Mouse (Mus musculus) neural tube, embryonic 13.5 days (tissue): Measurements from ENCODE around the gene Tmed2. TPM values are rescaled to one million over a fixed set of nuclear protein-coding genes. Genes with fewer than 3 reads are reported as not detected.
A peak's percentile ranks its signal among the peaks of the same experiment; 100 is the strongest.
"Not testable (repeated sequence)": the region's sequence is repeated elsewhere in the genome, so short reads cannot be mapped to it uniquely, and the experiment has no call there.

ENCODE experiments used
- ATAC-seq: fragments of 200-750 bp; cut with Nextera tagmentation; 2 replicates; pipeline ENCODE4 v1.8.0; 2017; ENCODE audit warnings: low read depth, mild to moderate bottlenecking, moderate TSS enrichment, moderate library complexity
- H3K27ac ChIP-seq: fragments of 300-500 bp; sonication (generic); replicated peaks from 2 replicates; pipeline ENCODE4 v1.5.1; 2015; ENCODE audit warnings: moderate library complexity, mild to moderate bottlenecking, inconsistent platforms
- H3K27me3 ChIP-seq: fragments of 300-500 bp; sonication (generic); 2 replicates; pipeline ENCODE4 v1.6.1; 2015; ENCODE audit warnings: mild to moderate bottlenecking, inconsistent platforms
- H3K36me3 ChIP-seq: fragments of 300-500 bp; sonication (generic); 2 replicates; pipeline ENCODE4 v1.6.1; 2015; ENCODE audit warnings: mild to moderate bottlenecking, inconsistent platforms
- H3K4me1 ChIP-seq: fragments of 300-500 bp; sonication (generic); replicated peaks from 2 replicates; pipeline ENCODE4 v1.6.1; 2015; ENCODE audit warnings: inconsistent platforms
- H3K4me2 ChIP-seq: fragments of 300-500 bp; sonication (generic); 2 replicates; pipeline ENCODE4 v1.6.1; 2015; ENCODE audit warnings: inconsistent platforms, mild to moderate bottlenecking, moderate library complexity
- H3K4me3 ChIP-seq: fragments of 300-500 bp; sonication (generic); 2 replicates; pipeline ENCODE4 v1.5.1; 2015; ENCODE audit warnings: mild to moderate bottlenecking, inconsistent platforms
- H3K9ac ChIP-seq: fragments of 300-500 bp; sonication (generic); 2 replicates; pipeline ENCODE4 v1.6.1; 2015; ENCODE audit warnings: moderate library complexity, mild to moderate bottlenecking, inconsistent platforms
- H3K9me3 ChIP-seq: fragments of 300-500 bp; sonication (generic); 2 replicates; pipeline ENCODE4 v1.6.1; 2016; ENCODE audit warnings: inconsistent platforms
- WGBS: fragments of 180-500 bp; shearing (Covaris S2); methylation state at CpG from one replicate; pipeline ENCODE4 v1.1.7; 2015; 5-methylcytosine and 5-hydroxymethylcytosine counted together
- polyA plus RNA-seq: library from polyadenylated mRNA; unstranded; fragments of >200 nt; fragmentation: Nextera tagmentation; extraction: Ambion mirVana; gene quantifications from 2 replicates; pipeline ENCODE4 v1.2.1, GENCODE M21; 2015

Tmed2 gene
- polyA plus RNA-seq, 1 experiment from 2014 or later, result 359 TPM

DNA sequence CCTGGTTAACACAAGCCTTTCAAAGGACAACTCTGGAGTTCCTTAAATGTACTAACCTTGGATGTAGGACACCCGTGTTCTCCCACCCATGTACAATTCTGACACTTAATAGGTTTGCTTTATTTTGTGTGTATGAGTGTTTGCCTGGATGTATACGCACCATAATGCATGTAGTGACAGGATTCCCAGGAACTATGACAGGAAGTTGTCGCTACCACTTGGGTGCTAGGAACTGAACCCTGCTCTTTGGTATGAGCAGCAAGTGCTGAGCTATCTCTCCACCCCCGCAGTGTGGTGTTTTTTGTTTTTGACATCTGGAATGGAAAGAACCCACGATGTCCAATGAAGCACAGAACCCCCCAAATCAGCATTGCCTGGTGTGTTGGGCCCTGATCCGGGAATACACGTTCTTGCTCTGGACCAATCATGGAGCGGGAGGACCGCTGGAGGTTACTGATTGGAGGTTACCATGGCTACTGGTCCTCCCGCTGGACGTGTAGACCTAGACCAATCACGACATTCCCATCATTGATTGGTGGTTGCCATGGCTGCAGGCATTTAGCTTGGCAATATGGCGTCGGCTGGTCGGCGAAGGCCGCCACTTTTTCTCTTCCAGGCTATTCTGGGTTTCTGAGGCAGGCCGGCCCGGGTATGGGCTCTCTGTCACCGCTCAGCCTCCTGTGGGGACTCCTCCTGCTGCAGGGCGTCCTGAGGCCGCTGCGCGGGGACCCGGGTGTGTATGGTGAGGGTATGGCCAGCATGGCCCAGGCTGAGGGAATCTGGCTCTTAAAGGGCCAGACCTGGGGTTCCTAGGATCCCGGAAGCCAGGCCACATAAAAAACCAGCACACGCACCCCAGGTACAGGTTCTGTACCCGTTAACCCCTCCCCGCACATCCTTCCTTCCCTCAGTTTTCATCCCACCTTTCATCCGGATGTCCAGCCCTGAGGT, 58.0 kb downstream of the Tmed2 start:
- Histone ChIP-seq H3K9ac (peak overlapping the region; percentile 71), H3K4me3 (peak overlapping the region; percentile 59), H3K9me3 (no peaks in the 10 kb centered on the region), H3K36me3 (peaks cover 43% of the 10 kb centered on the region), H3K4me2 (peak overlapping the region; percentile 94), H3K27ac (peak overlapping the region; percentile 49; the same call in 1 of the 2 replicates), H3K27me3 (no peaks in the 10 kb centered on the region), H3K4me1 (peaks cover 17% of the 10 kb centered on the region)
- peak; percentile 100 for ATAC-seq
- WGBS, result 7% methylated on average over 30 of the region's 30 CpGs

- not testable (repeated sequence) for H3K9ac ChIP-seq, H3K9me3 ChIP-seq, H3K27me3 ChIP-seq, ATAC-seq, H3K27ac ChIP-seq
- Histone ChIP-seq H3K4me3 (peak overlapping the region; percentile 59; the same call in 1 of the 2 replicates), H3K36me3 (peaks cover 40% of the 10 kb centered on the region), H3K4me1 (peaks cover 17% of the 10 kb centered on the region), H3K4me2 (peak overlapping the region; percentile 94)
- 67% methylated on average over 8 of the region's 8 CpGs for WGBS
Observed at GRCm38 (mm10) chr5:124599726-124600125, 59.2 kb downstream of the Tmed2 start.

Other genes starting within 250 kb of the Tmed2 start
- 13.5 and 14.5 TPM in 2 replicates for gene Mphosph9, start 212.7 kb upstream of the Tmed2 start, polyA plus RNA-seq
- 16.0 and 17.0 TPM in 2 replicates for gene 2810006K23Rik, start 212.6 kb upstream of the Tmed2 start, polyA plus RNA-seq
- gene Cdk2ap1, start 177.6 kb upstream of the Tmed2 start, polyA plus RNA-seq, result 90.3 and 94.3 TPM in 2 replicates
- gene Sbno1, start 114.7 kb upstream of the Tmed2 start, polyA plus RNA-seq, result 106 and 107 TPM in 2 replicates
- gene Kmt5a, start 100.8 kb upstream of the Tmed2 start, polyA plus RNA-seq, result 34.0 and 37.8 TPM in 2 replicates
- gene Rilpl2, start 62.3 kb upstream of the Tmed2 start, polyA plus RNA-seq, result 19.9 and 20.7 TPM in 2 replicates
- 26.4 and 27.8 TPM in 2 replicates for gene Snrnp35, start 57.6 kb upstream of the Tmed2 start, polyA plus RNA-seq
- 14.4 and 16.3 TPM in 2 replicates for gene Rilpl1, start 9.3 kb upstream of the Tmed2 start, polyA plus RNA-seq
- gene Ddx55, start 12.2 kb downstream of the Tmed2 start, polyA plus RNA-seq, result 24.3 and 24.6 TPM in 2 replicates
- gene Eif2b1, start 38.4 kb downstream of the Tmed2 start, polyA plus RNA-seq, result 67.6 and 82.6 TPM in 2 replicates
- gene Gtf2h3, start 38.4 kb downstream of the Tmed2 start, polyA plus RNA-seq, result 40.4 and 48.5 TPM in 2 replicates
- gene Atp6v0a2, start 87.9 kb downstream of the Tmed2 start, polyA plus RNA-seq, result 38.5 and 51.4 TPM in 2 replicates
- gene Dnah10, start 184.4 kb downstream of the Tmed2 start, polyA plus RNA-seq, result 0.10 and 0.29 TPM in 2 replicates